Mouse (Mus musculus) hindbrain, embryonic 11.5 days (tissue): Measurements from ENCODE around the gene Rmdn2. TPM values are rescaled to one million over a fixed set of nuclear protein-coding genes. Genes with fewer than 3 reads are reported as not detected.
A peak's percentile ranks its signal among the peaks of the same experiment; 100 is the strongest.

Source experiments
- ATAC-seq: fragments of 200-750 bp; cut with Nextera tagmentation; 2 replicates; pipeline ENCODE4 v1.8.0; 2017; ENCODE audit warnings: mild to moderate bottlenecking, moderate TSS enrichment, moderate library complexity; ENCODE audit not compliant: low FRiP score
- DNase-seq: peaks from one replicate; pipeline ENCODE4 v3.0.0-alpha.2; 2015; ENCODE audit warnings: low spot score
- H3K27ac ChIP-seq: fragments of 300-500 bp; sonication (generic); 2 replicates; pipeline ENCODE4 v1.5.1; 2014; ENCODE audit warnings: mild to moderate bottlenecking, low read depth, low read length
- H3K27me3 ChIP-seq: fragments of 300-500 bp; sonication (generic); 2 replicates; pipeline ENCODE4 v1.6.1; 2014; ENCODE audit warnings: mild to moderate bottlenecking, low read length, moderate library complexity, mixed read lengths; ENCODE audit not compliant: control insufficient read depth, insufficient read depth
- H3K36me3 ChIP-seq: fragments of 300-500 bp; sonication (generic); 2 replicates; pipeline ENCODE4 v1.6.1; 2014; ENCODE audit warnings: mild to moderate bottlenecking, low read length, moderate library complexity, mixed read lengths; ENCODE audit not compliant: control insufficient read depth, insufficient read depth
- H3K4me1 ChIP-seq: fragments of 300-500 bp; sonication (generic); replicated peaks from 2 replicates; pipeline ENCODE4 v1.6.1; 2014; ENCODE audit warnings: low read length, mixed read lengths; ENCODE audit not compliant: control insufficient read depth, insufficient read depth
- H3K4me2 ChIP-seq: fragments of 300-500 bp; sonication (generic); replicated peaks from 2 replicates; pipeline ENCODE4 v1.6.1; 2014; ENCODE audit warnings: mild to moderate bottlenecking, low read depth, low read length
- H3K4me3 ChIP-seq: fragments of 300-500 bp; sonication (generic); 2 replicates; pipeline ENCODE4 v1.5.1; 2014; ENCODE audit warnings: low read depth, low read length
- H3K9ac ChIP-seq: fragments of 300-500 bp; sonication (generic); 2 replicates; pipeline ENCODE4 v1.6.1; 2014; ENCODE audit warnings: low read depth, low read length
- H3K9me3 ChIP-seq: fragments of 300-500 bp; sonication (generic); 2 replicates; pipeline ENCODE4 v1.6.1; 2016; ENCODE audit warnings: low read length; ENCODE audit not compliant: control insufficient read depth
- WGBS: fragments of 180-500 bp; shearing (Covaris S2); extraction: QIAGEN DNeasy Blood & Tissue Kit; methylation state at CpG from one replicate; pipeline ENCODE4 v1.1.7; 2014; 5-methylcytosine and 5-hydroxymethylcytosine counted together
- polyA plus RNA-seq: library from polyadenylated mRNA; unstranded; fragments of >200 nt; fragmentation: Nextera tagmentation; extraction: Ambion mirVana; gene quantifications from 2 replicates; pipeline ENCODE4 v1.2.1, GENCODE M21; 2014

The Rmdn2 gene
- polyA plus RNA-seq, 1 experiment from 2014 or later: 7.9 TPM

DNA sequence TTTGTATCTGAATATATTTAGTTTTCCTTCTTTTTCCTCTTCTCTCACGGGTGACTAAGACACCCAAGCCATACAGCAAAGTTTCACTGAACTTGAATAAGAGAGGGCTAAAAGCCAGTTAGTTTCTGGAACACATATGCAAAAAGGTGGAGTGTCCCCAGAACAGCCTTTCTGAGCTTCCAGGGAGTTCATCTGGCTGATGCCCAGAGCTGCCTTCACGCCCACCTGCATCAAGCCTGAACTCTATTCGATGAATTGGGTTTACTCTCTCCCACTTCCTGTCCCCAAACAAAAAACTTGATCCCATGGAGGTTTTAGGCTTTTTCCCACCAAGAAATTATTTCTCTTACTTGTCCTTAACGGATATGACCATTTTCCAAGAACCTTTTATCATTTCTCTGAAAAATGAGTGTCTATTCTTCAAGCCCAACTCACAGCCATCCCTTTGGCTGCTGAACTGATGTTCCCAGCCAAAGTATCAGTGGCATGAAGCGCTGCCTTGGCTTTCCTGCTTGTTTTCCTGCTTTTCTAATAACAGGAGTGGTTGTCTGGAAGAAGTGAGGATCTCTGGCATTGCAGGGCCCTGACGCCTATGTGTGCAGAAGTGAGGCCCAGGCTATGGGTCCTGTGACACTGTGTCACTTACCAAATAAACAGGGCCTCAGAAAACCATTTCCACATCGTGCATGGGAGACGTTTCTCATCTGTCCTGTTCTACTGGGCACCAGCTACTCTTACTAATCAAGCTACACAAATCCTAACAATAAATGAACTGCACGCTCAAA lies 94.2 kb downstream of the Rmdn2 start:
- no peaks in the 10 kb centered on the region for H3K36me3 ChIP-seq
- H3K27ac ChIP-seq: no peak overlapping the region
- ATAC-seq (no peak), DNase-seq (no peak)
- H3K4me1 ChIP-seq: no peaks in the 10 kb centered on the region
- no peaks in the 10 kb centered on the region for H3K9me3 ChIP-seq
- H3K4me3 ChIP-seq: no peak overlapping the region
- 0 out of 2 replicates have a peak, but pooled peaks cover 5% of the 10 kb centered on the region for H3K27me3 ChIP-seq
- no peak overlapping the region for H3K4me2 ChIP-seq
- H3K9ac ChIP-seq: no peak overlapping the region
- WGBS: 77% methylated on average over 9 of the region's 9 CpGs

DNA sequence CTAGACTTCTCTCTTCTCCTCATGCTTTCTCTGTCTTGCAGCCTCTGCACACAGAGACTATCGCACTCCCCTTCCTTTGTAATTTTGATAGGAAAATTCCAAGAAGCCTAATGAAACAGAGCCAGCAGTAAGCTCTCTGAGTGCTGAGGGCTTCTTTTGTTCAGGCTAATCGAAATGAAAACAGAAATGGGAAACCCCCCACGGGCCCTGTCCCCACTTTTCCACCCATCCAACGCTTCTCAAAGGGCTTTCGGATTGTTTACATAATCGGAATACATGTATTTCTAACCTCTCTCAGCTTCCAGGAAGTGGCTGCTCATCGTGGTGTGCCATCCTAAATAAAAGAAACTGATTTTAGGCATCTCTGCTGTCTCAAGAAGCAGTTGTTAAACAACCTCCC lies 96.5 kb downstream of the Rmdn2 start:
- Histone ChIP-seq H3K4me3 (no peak overlapping the region), H3K9ac (no peak overlapping the region), H3K27ac (no peak overlapping the region), H3K27me3 (peaks cover 22% of the 10 kb centered on the region), H3K9me3 (no peaks in the 10 kb centered on the region), H3K4me2 (no peak overlapping the region), H3K36me3 (no peaks in the 10 kb centered on the region), H3K4me1 (peaks cover 1% of the 10 kb centered on the region; the same call in 1 of the 2 replicates)
- no peak for ATAC-seq
- DNase-seq: peak; percentile 15
- WGBS: 2% methylated on average over 7 of the region's 7 CpGs

DNA sequence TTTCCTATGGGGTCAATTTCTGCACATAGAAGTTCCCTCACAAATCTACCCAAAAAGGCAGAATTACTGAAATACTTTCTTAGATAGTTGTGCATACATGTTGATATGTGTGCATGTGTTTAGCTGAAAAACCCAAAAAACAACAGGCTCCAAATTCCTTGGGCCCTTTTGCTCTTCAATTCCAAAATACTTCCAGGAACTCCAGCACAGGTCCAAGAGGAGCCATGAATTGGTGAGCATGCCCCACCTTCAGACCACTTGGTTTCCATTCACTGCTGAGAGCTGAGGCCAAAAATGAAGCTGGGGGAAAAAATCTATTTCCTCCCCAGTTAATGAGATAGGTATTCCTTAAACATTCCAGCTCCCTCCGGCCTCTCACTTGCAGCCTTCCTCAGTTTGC lies 98.1 kb downstream of the Rmdn2 start:
- Histone ChIP-seq H3K27me3 (peaks cover 38% of the 10 kb centered on the region), H3K4me3 (no peak overlapping the region), H3K9me3 (no peaks in the 10 kb centered on the region), H3K27ac (no peak overlapping the region), H3K4me1 (peaks cover 10% of the 10 kb centered on the region; the same call in 1 of the 2 replicates), H3K36me3 (no peaks in the 10 kb centered on the region), H3K9ac (no peak overlapping the region), H3K4me2 (no peak overlapping the region)
- 43% methylated on average over 1 of the region's 1 CpGs for whole genome bisulfite sequencing
- DNase-seq: no peak
- ATAC-seq: no peak

DNA sequence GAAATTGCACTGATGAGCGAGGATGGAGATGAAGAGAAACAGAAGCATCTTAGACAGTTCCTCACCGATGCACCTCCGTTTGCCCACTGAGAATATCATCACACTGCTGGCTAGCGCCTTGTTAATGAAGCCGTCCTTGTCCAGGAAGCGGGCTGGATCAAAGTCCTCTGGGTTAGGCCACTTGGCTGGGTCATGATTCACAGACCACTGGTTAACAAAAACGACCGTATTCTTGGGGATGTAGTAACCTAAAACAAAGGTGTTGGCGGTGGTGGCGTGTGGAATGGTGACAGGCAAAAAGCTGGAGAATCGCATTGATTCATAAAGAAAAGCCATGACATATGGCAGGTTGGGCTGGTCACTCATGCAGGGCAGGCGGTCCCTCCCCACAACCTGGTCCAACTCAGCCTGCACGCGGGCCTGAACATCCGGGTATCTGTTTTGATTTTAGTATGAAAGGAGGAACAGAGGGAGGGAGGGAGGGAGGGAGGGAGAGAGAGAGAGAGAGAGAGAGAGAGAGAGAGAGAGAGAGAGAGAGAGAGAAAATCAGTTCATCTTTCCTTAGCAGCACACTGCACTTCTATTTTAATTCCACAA lies 98.7 kb downstream of the Rmdn2 start:
- Histone ChIP-seq H3K4me1 (peaks cover 10% of the 10 kb centered on the region; the same call in 1 of the 2 replicates), H3K9ac (no peak overlapping the region), H3K4me3 (no peak overlapping the region), H3K4me2 (no peak overlapping the region), H3K9me3 (no peaks in the 10 kb centered on the region), H3K27ac (no peak overlapping the region), H3K36me3 (no peaks in the 10 kb centered on the region), H3K27me3 (peaks cover 43% of the 10 kb centered on the region)
- DNase-seq: peak; percentile 46
- ATAC-seq: no peak
- WGBS: 12% methylated on average over 15 of the region's 15 CpGs

DNA sequence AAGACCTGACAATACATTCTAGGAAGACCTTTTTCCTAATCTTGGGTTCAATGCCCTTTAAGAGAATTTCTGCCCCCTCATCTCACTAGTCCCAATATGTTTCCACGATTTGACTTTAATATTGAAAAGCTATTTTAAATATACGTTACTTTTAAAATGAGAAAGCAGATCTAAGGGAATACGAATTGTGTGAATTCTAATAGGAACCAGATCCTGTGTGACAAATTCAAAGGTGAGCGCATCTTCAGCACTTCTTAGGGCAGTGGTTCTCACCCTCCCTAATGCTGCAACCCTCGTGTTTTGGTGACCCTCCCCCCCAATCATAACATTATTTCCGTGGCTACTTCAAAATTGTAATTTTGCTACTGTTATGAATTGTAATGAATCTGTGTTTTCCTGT lies 100.3 kb downstream of the Rmdn2 start:
- peaks cover 10% of the 10 kb centered on the region; the same call in 1 of the 2 replicates for H3K4me1 ChIP-seq
- H3K9me3 ChIP-seq: no peaks in the 10 kb centered on the region
- H3K36me3 ChIP-seq: no peaks in the 10 kb centered on the region
- H3K27me3 ChIP-seq: peaks cover 45% of the 10 kb centered on the region
- DNase-seq (no peak), ATAC-seq (no peak)
- H3K9ac ChIP-seq: no peak overlapping the region
- H3K4me2 ChIP-seq: no peak overlapping the region
- H3K4me3 ChIP-seq: no peak overlapping the region
- H3K27ac ChIP-seq: no peak overlapping the region
- WGBS: 10% methylated on average over 6 of the region's 6 CpGs

DNA sequence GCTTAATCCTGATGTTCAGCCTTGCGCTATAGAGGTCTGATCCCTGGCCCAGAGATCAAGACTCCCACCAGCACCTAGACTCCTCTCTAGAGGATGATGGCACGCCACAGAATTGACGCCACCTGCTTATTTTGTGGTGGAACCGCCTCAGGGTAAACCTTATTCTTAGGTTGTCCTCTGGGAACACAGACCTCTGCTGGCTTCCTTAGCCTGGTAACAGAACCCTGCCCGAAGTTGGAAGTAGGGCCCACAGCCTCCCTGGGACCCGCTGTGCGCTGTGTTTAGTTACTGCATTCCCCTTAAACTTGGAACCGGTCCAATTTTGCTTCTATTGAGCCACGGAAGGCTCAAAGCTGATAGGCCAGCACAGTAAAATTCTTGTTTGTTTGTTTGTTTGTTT lies 100.9 kb downstream of the Rmdn2 start:
- Histone ChIP-seq H3K4me1 (peaks cover 10% of the 10 kb centered on the region; the same call in 1 of the 2 replicates), H3K27ac (no peak overlapping the region), H3K36me3 (no peaks in the 10 kb centered on the region), H3K4me2 (no peak overlapping the region), H3K4me3 (no peak overlapping the region), H3K9me3 (no peaks in the 10 kb centered on the region), H3K9ac (no peak overlapping the region), H3K27me3 (peaks cover 48% of the 10 kb centered on the region)
- DNase-seq (peak; percentile 55), ATAC-seq (no peak)
- under 1% methylated on average over 9 of the region's 9 CpGs for WGBS

DNA sequence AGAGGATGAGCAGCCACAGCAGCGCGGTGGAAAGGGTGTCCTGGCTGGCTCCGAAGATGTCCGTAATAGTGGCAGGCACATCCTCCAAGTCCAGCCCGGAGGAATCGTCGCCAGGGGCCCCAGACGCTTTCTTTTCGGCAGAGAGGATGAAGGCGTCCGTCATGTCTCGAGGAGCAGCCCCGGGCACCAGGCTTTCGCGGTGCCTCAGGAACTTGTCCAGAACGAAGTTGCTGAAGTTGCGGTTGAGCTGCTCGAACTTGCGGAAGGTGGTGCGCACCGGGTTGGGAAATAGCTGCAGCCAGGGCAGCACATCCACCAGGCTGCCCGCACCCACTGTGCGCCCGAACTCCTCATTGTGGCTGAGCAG lies 101.6 kb downstream of the Rmdn2 start:
- peak overlapping the region; percentile 74 for H3K4me2 ChIP-seq

DNA sequence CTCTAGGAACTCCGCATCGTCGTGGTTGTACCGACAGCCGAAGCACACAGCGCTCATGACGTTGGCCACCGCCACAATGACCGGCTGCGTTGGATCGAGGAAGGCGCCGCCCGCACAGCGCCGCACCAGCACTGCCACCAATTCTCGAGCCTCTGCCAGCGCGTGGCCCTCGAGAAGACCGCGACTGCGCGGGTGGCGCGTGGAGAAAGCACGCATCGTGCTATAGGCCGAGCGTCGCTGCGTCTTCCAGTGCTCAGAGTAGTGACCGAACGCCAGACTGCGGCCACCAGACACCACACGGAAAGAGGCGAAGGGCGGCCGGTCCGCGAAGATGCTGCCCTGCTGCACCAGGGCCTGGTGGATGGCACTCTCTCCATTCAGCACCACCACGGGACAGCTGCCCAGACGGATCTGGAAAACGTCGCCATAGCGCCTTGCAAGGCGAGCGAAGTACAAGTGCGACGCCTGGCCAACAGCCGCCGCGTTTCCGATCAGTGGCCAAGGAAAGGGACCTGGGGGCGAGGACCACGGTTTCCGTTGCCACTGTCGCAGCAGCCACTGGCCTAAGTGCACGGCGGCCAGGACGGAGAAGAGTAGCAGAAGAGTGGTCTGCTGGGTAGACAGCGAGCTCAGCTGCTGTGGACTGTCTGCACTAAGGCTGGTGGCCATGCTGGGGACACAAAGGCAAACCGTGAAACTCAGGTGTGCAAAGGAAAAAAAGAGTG lies 102.1 kb downstream of the Rmdn2 start:
- peaks cover 48% of the 10 kb centered on the region for H3K27me3 ChIP-seq

More for the DNA sequence above, 101.6 kb downstream of the Rmdn2 start:
- Histone ChIP-seq H3K27me3 (peaks cover 48% of the 10 kb centered on the region), H3K9me3 (no peaks in the 10 kb centered on the region), H3K4me1 (peaks cover 10% of the 10 kb centered on the region; the same call in 1 of the 2 replicates), H3K9ac (0 out of 2 replicates have a peak overlapping the region, but pooled peaks have one; percentile 19), H3K27ac (no peak overlapping the region), H3K36me3 (no peaks in the 10 kb centered on the region), H3K4me3 (peak overlapping the region; percentile 36)
- WGBS: under 1% methylated on average over 24 of the region's 24 CpGs
- ATAC-seq (no peak), DNase-seq (peak; percentile 70)

More for the DNA sequence above, 102.1 kb downstream of the Rmdn2 start:
- Histone ChIP-seq H3K9me3 (no peaks in the 10 kb centered on the region), H3K9ac (peak overlapping the region; percentile 19; the same call in 1 of the 2 replicates), H3K27ac (no peak overlapping the region), H3K4me3 (peak overlapping the region; percentile 36), H3K4me2 (peak overlapping the region; percentile 74), H3K36me3 (no peaks in the 10 kb centered on the region), H3K4me1 (peaks cover 10% of the 10 kb centered on the region; the same call in 1 of the 2 replicates)
- 1% methylated on average over 63 of the region's 63 CpGs for WGBS
- DNase-seq (peak; percentile 70), ATAC-seq (peak; percentile 12; the same call in 1 of the 2 replicates)
